Mouse (Mus musculus) limb, embryonic 14.5 days (tissue): ENCODE measurements around the gene Pitpnb. TPM values are rescaled to one million over a fixed set of nuclear protein-coding genes. Genes with fewer than 3 reads are reported as not detected.
A peak's percentile ranks its signal among the peaks of the same experiment; 100 is the strongest.

Source experiments
- ATAC-seq: fragments of 200-750 bp; cut with Nextera tagmentation; 2 replicates; pipeline ENCODE4 v1.8.0; 2017; ENCODE audit warnings: low read depth, moderate number of reproducible peaks, moderate TSS enrichment; ENCODE audit not compliant: low FRiP score
- DNase-seq: peaks from one replicate; pipeline ENCODE4 v3.0.0-alpha.2; 2015; ENCODE audit warnings: low spot score
- H3K27ac ChIP-seq: fragments of 300-500 bp; sonication (generic); replicated peaks from 2 replicates; pipeline ENCODE4 v1.5.1; 2014; ENCODE audit warnings: low read depth, mild to moderate bottlenecking, low read length, moderate library complexity, mixed read lengths
- H3K27me3 ChIP-seq: fragments of 300-500 bp; sonication (generic); 2 replicates; pipeline ENCODE4 v1.6.1; 2014; ENCODE audit warnings: low read length, mixed read lengths; ENCODE audit not compliant: control insufficient read depth, insufficient read depth
- H3K36me3 ChIP-seq: fragments of 300-500 bp; sonication (generic); 2 replicates; pipeline ENCODE4 v1.6.1; 2014; ENCODE audit warnings: mild to moderate bottlenecking, low read length, moderate library complexity, mixed read lengths; ENCODE audit not compliant: control insufficient read depth, insufficient read depth
- H3K4me1 ChIP-seq: fragments of 300-500 bp; sonication (generic); 2 replicates; pipeline ENCODE4 v1.6.1; 2014; ENCODE audit warnings: antibody characterized with exemption, low read length, mixed read lengths; ENCODE audit not compliant: control insufficient read depth, insufficient read depth
- H3K4me2 ChIP-seq: fragments of 300-500 bp; sonication (generic); replicated peaks from 2 replicates; pipeline ENCODE4 v1.6.1; 2014; ENCODE audit warnings: low read depth, mild to moderate bottlenecking, low read length, moderate library complexity; ENCODE audit not compliant: severe bottlenecking
- H3K4me3 ChIP-seq: fragments of 300-500 bp; sonication (generic); replicated peaks from 2 replicates; pipeline ENCODE4 v1.5.1; 2014; ENCODE audit warnings: low read length
- H3K9ac ChIP-seq: fragments of 300-500 bp; sonication (generic); 2 replicates; pipeline ENCODE4 v1.6.1; 2014; ENCODE audit warnings: mild to moderate bottlenecking, low read depth, low read length, moderate library complexity; ENCODE audit not compliant: severe bottlenecking
- H3K9me3 ChIP-seq: fragments of 300-500 bp; sonication (generic); 2 replicates; pipeline ENCODE4 v1.6.1; 2016; ENCODE audit warnings: low read length; ENCODE audit not compliant: control insufficient read depth
- POLR2A ChIP-seq: fragments of 200-500 bp; IDR thresholded peaks from 2 replicates; pipeline ENCODE4 v1.8.0; 2012; ENCODE audit warnings: inconsistent platforms, mild to moderate bottlenecking, moderate library complexity, borderline replicate concordance; ENCODE audit not compliant: insufficient read depth, insufficient read length; ENCODE audit errors: extremely low read depth
- WGBS: fragments of 180-500 bp; shearing (Covaris S2); extraction: QIAGEN DNeasy Blood & Tissue Kit; methylation state at CpG from one replicate; pipeline ENCODE4 v1.1.7; 2014; 5-methylcytosine and 5-hydroxymethylcytosine counted together
- polyA plus RNA-seq, 2 experiments: library from polyadenylated mRNA; depleted of rRNA in 1 of 2; stranded (reverse) in 1 of 2; unstranded in 1 of 2; fragments of >200 nt; fragmentation: Nextera tagmentation in 1 of 2; extraction: Ambion mirVana in 1 of 2; gene quantifications; 2 replicates each; pipeline versions ENCODE4 v1.2.1 to v1.2.3; 2012 to 2014

Pitpnb gene
- polyA plus RNA-seq, 2 experiments = 89.6 to 103 TPM

GRCm38 (mm10) chr5:111327420-111327819 is 3.1 kb upstream of the Pitpnb start:
- no peak for TF ChIP-seq POLR2A
- H3K4me1 ChIP-seq = peaks cover 7% of the 10 kb centered on the region
- no peak overlapping the region for H3K27ac ChIP-seq
- no peak for DNase-seq
- ATAC-seq = no peak
- WGBS = 83% methylated on average over 7 of the region's 7 CpGs
- no peaks in the 10 kb centered on the region for H3K27me3 ChIP-seq
- no peak overlapping the region for H3K4me2 ChIP-seq
- no peak overlapping the region for H3K9ac ChIP-seq
- H3K36me3 ChIP-seq = no peaks in the 10 kb centered on the region
- no peak overlapping the region for H3K4me3 ChIP-seq
- H3K9me3 ChIP-seq = no peaks in the 10 kb centered on the region

- peak overlapping the region; percentile 85 for H3K27ac ChIP-seq
- no peak for DNase-seq
- H3K4me3 ChIP-seq = peak overlapping the region; percentile 92
- peak overlapping the region; percentile 66 for H3K4me2 ChIP-seq
- no peak for TF ChIP-seq POLR2A
- no peaks in the 10 kb centered on the region for H3K27me3 ChIP-seq
- no peaks in the 10 kb centered on the region for H3K9me3 ChIP-seq
- WGBS = 27% methylated on average over 10 of the region's 10 CpGs
- ATAC-seq = no peak
- peak overlapping the region; percentile 91 for H3K9ac ChIP-seq
- H3K4me1 ChIP-seq = peaks cover 10% of the 10 kb centered on the region
- peaks cover 1% of the 10 kb centered on the region for H3K36me3 ChIP-seq
Measured at GRCm38 (mm10) chr5:111329782-111330416, 664 bp upstream of the Pitpnb start.

GRCm38 (mm10) chr5:111331099-111331435 is 504 bp downstream of the Pitpnb start:
- Histone ChIP-seq H3K4me1 (peaks cover 13% of the 10 kb centered on the region), H3K36me3 (peaks cover 13% of the 10 kb centered on the region), H3K4me2 (peak overlapping the region; percentile 69), H3K4me3 (peak overlapping the region; percentile 92), H3K9me3 (no peaks in the 10 kb centered on the region), H3K9ac (peak overlapping the region; percentile 91), H3K27me3 (no peaks in the 10 kb centered on the region), H3K27ac (peak overlapping the region; percentile 75)
- no peak; the same call in 1 of the 2 replicates for ATAC-seq
- TF ChIP-seq POLR2A = no peak
- 0% methylated on average over 14 of the region's 14 CpGs for WGBS
- DNase-seq = no peak

- DNase-seq (no peak), ATAC-seq (no peak)
- TF ChIP-seq POLR2A = no peak
- Histone ChIP-seq H3K4me1 (peaks cover 13% of the 10 kb centered on the region), H3K27ac (no peak overlapping the region), H3K27me3 (no peaks in the 10 kb centered on the region), H3K4me2 (no peak overlapping the region), H3K36me3 (peaks cover 48% of the 10 kb centered on the region), H3K4me3 (no peak overlapping the region), H3K9ac (no peak overlapping the region), H3K9me3 (no peaks in the 10 kb centered on the region)
- 85% methylated on average over 8 of the region's 8 CpGs for WGBS
Measured at GRCm38 (mm10) chr5:111335939-111336691, 5.6 kb downstream of the Pitpnb start.

GRCm38 (mm10) chr5:111341609-111342008 is 11.0 kb downstream of the Pitpnb start:
- 46% methylated on average over 5 of the region's 5 CpGs for whole genome bisulfite sequencing
- no peak for TF ChIP-seq POLR2A
- peak; percentile 16 for DNase-seq

More at GRCm38 (mm10) chr5:111341609-111342008, 11.0 kb downstream of the Pitpnb start:
- Histone ChIP-seq H3K9me3 (no peaks in the 10 kb centered on the region), H3K27ac (no peak overlapping the region), H3K4me1 (no peaks in the 10 kb centered on the region), H3K9ac (no peak overlapping the region), H3K4me2 (no peak overlapping the region), H3K36me3 (peaks cover 77% of the 10 kb centered on the region), H3K27me3 (no peaks in the 10 kb centered on the region), H3K4me3 (no peak overlapping the region)
- no peak for ATAC-seq
